Mouse (Mus musculus) urinary bladder, postnatal 36 days (tissue): ENCODE measurements around the gene Cnot11.
"Not testable (repeated sequence)": the region's sequence is repeated elsewhere in the genome, so short reads cannot be mapped to it uniquely, and the experiment has no call there.

ENCODE experiments used
- DNase-seq, 2 experiments: peaks; one replicate each; pipeline ENCODE4 v3.0.0; 2022; ENCODE audit warnings: low spot score in 2 of 2, mixed read lengths in 1 of 2

Cnot11 gene

GRCm38 (mm10) chr1:39579139-39579538 is 44.3 kb downstream of the Cnot11 start:
- DNase-seq = no peak

DNA sequence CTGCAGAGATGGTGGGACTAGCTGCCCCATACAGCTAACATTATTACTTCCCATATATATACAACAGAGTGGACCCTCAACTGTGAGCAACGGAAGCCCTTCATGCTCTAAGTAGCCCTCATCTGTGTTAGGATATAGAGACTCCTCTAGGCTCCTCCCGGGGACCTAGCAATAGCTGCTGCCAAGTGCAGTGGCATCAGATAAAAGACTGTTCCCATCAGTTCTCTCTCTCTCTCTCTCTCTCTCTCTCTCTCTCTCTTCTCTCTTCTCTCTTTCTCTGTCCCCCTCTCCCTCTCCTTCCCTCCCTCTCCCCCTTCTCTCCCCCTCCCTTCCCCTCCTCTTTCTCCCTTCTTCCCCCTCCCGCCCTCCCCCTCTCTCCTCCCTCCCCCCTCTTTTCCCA is 46.4 kb downstream of the Cnot11 start:
- DNase-seq = no peak

DNA sequence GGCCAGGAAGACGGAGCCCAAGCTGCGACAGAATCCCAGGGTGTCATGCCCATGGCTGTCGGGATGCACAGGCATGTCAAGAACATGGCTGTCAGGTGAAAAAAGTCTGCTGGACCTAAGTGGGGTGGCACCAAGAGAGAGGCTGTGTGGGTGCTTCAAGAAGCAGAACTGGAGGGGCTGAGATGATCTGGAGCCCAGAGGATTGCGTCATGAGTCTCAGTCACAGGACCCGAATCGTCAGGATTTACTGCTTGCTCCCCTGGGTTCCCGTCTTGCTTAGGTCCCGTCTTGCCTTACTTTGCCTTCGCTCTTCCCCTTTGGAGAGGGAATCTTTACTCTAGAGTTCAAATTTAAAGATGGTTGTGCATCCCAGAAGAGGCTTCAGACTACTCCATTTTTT is 48.4 kb downstream of the Cnot11 start:
- DNase-seq = no peak

GRCm38 (mm10) chr1:39585416-39585815 is 50.6 kb downstream of the Cnot11 start:
- no peak for DNase-seq

- no peak for DNase-seq
Measured at GRCm38 (mm10) chr1:39590193-39590592, 55.4 kb downstream of the Cnot11 start.

- not testable (repeated sequence) for DNase-seq
Measured at GRCm38 (mm10) chr1:39591557-39591956, 56.8 kb downstream of the Cnot11 start.

DNA sequence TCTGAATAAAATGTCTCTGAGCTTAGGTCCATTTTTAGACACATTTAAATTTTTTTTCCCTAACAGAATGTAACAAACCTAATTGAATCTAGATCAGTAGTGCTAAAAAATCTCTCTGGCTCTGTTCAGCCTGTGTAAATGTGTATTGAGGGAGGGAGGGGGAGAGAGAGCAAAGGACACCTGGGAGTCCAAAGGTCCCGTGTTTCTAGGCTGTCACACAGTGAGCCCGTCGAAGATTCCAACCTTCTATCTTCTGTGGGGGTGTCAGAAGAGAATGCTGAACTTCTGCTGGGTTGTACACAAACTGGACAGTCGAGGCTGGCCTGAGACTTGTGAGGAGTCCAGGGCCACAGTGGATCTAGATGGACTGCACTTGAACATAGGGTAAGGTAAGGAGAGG is 57.3 kb downstream of the Cnot11 start:
- DNase-seq = no peak

GRCm38 (mm10) chr1:39593836-39594235 is 59.0 kb downstream of the Cnot11 start:
- DNase-seq = no peak
